Comparison of ENCODE assay signal across 12 mouse cellular contexts in genomic region chr9:101670111-101670510, GRCm38 (mm10).
"Had no signal": no experiment of that assay in that cellular context is flagged by ENCODE, and none has a peak within 500 bp of the region (broad histone marks: within the 10 kb centered on the region; RNA-seq: fewer than 3 reads in every experiment).

No protein-coding gene starts in this region.

- DNase-seq: liver, postnatal 0 days; lung, adult 2 months; lung, postnatal 14 days; midbrain, embryonic 14.5 days; retina, postnatal 1 day; right cerebral cortex, adult 18-20 months; right cerebral cortex, postnatal 14 days; thymus, adult 2 months; thymus, postnatal 25 days; thymus, postnatal 4 days had no signal

- ATAC-seq: liver, postnatal 0 days; lung, postnatal 0 days; midbrain, embryonic 16.5 days had no signal
